Mouse (Mus musculus) kidney, embryonic 16.5 days (tissue): ENCODE data around the gene Gm17402. TPM values are rescaled to one million over a fixed set of nuclear protein-coding genes. Genes with fewer than 3 reads are reported as not detected.
A peak's percentile ranks its signal among the peaks of the same experiment; 100 is the strongest.

Experiments
- ATAC-seq: fragments of 200-750 bp; cut with Nextera tagmentation; 2 replicates; pipeline ENCODE4 v1.8.0; 2017; ENCODE audit warnings: moderate TSS enrichment; ENCODE audit not compliant: low FRiP score, low TSS enrichment
- H3K27ac ChIP-seq: fragments of 300-500 bp; sonication (generic); 2 replicates; pipeline ENCODE4 v1.5.1; 2014; ENCODE audit warnings: low read length
- H3K27me3 ChIP-seq: fragments of 300-500 bp; sonication (generic); 2 replicates; pipeline ENCODE4 v1.6.1; 2014; ENCODE audit warnings: low read length, control low read depth, mixed read lengths; ENCODE audit not compliant: insufficient read depth
- H3K36me3 ChIP-seq: fragments of 300-500 bp; sonication (generic); 2 replicates; pipeline ENCODE4 v1.6.1; 2014; ENCODE audit warnings: low read length, control low read depth, mixed read lengths; ENCODE audit not compliant: insufficient read depth
- H3K4me1 ChIP-seq: fragments of 300-500 bp; sonication (generic); 2 replicates; pipeline ENCODE4 v1.6.1; 2014; ENCODE audit warnings: low read length, control low read depth, mixed read lengths; ENCODE audit not compliant: insufficient read depth
- H3K4me2 ChIP-seq: fragments of 300-500 bp; sonication (generic); replicated peaks from 2 replicates; pipeline ENCODE4 v1.6.1; 2014; ENCODE audit warnings: low read depth, low read length
- H3K4me3 ChIP-seq: fragments of 300-500 bp; sonication (generic); 2 replicates; pipeline ENCODE4 v1.5.1; 2014; ENCODE audit warnings: mild to moderate bottlenecking, low read length
- H3K9ac ChIP-seq: fragments of 300-500 bp; sonication (generic); replicated peaks from 2 replicates; pipeline ENCODE4 v1.6.1; 2014; ENCODE audit warnings: low read length
- H3K9me3 ChIP-seq: fragments of 300-500 bp; sonication (generic); 2 replicates; pipeline ENCODE4 v1.6.1; 2016; ENCODE audit warnings: low read length, control low read depth
- WGBS: fragments of 180-500 bp; shearing (Covaris S2); extraction: QIAGEN DNeasy Blood & Tissue Kit; methylation state at CpG from one replicate; pipeline ENCODE4 v1.1.7; 2014; 5-methylcytosine and 5-hydroxymethylcytosine counted together
- polyA plus RNA-seq: library from polyadenylated mRNA; unstranded; fragments of >200 nt; fragmentation: Nextera tagmentation; extraction: Ambion mirVana; gene quantifications from 2 replicates; pipeline ENCODE4 v1.2.1, GENCODE M21; 2015

Gm17402 gene
- polyA plus RNA-seq: not detected in 2 replicates

- Histone ChIP-seq H3K9ac (peak within 1 kb of the TSS; percentile 54; the same call in 1 of the 2 replicates), H3K4me3 (peak within 1 kb of the TSS; percentile 51), H3K27me3 (peaks cover 13% of the 10 kb centered on the region), H3K9me3 (no peaks in the 10 kb centered on the region), H3K36me3 (no peaks in the 10 kb centered on the region), H3K27ac (no peak within 1 kb of the TSS), H3K4me2 (peak within 1 kb of the TSS; percentile 78), H3K4me1 (no peaks in the 10 kb centered on the region)
- WGBS: 41% methylated on average over 3 of the region's 3 CpGs
- no peak for ATAC-seq
Observed at GRCm38 (mm10) chr3:67375063-67375462, at the start of gene Gm17402. Gene Gm17402, minus strand, starts transcription at chr3:67375163.

GRCm38 (mm10) chr3:67378215-67378614 lies 3.3 kb upstream of the Gm17402 start:
- Histone ChIP-seq H3K9me3 (no peaks in the 10 kb centered on the region), H3K9ac (no peak overlapping the region), H3K4me1 (no peaks in the 10 kb centered on the region), H3K4me3 (no peak overlapping the region), H3K4me2 (no peak overlapping the region), H3K36me3 (no peaks in the 10 kb centered on the region), H3K27me3 (no peaks in the 10 kb centered on the region; the same call in 1 of the 2 replicates), H3K27ac (no peak overlapping the region)
- no peak for ATAC-seq

GRCm38 (mm10) chr3:67374360-67374778 lies 594 bp downstream of the Gm17402 start:
- Histone ChIP-seq H3K4me3 (peak overlapping the region; percentile 51), H3K4me2 (peak overlapping the region; percentile 78), H3K9ac (peak overlapping the region; percentile 54; the same call in 1 of the 2 replicates), H3K36me3 (no peaks in the 10 kb centered on the region), H3K27ac (no peak overlapping the region), H3K9me3 (no peaks in the 10 kb centered on the region), H3K4me1 (no peaks in the 10 kb centered on the region), H3K27me3 (peaks cover 13% of the 10 kb centered on the region)
- WGBS: 33% methylated on average over 7 of the region's 7 CpGs
- ATAC-seq: peak; percentile 55

- peak; percentile 98 for ATAC-seq
- under 1% methylated on average over 35 of the region's 35 CpGs for WGBS
Observed at GRCm38 (mm10) chr3:67373872-67374271, 1.1 kb downstream of the Gm17402 start, which contains the start of gene Mlf1. Gene Mlf1, plus strand, starts transcription at chr3:67374097.

GRCm38 (mm10) chr3:67372781-67373180 lies 2.2 kb downstream of the Gm17402 start:
- H3K9me3 ChIP-seq: no peaks in the 10 kb centered on the region
- ATAC-seq: no peak
- WGBS: 48% methylated on average over 5 of the region's 5 CpGs
- no peak overlapping the region for H3K9ac ChIP-seq
- no peak overlapping the region for H3K4me2 ChIP-seq
- H3K4me3 ChIP-seq: no peak overlapping the region
- H3K36me3 ChIP-seq: no peaks in the 10 kb centered on the region
- no peak overlapping the region for H3K27ac ChIP-seq
- H3K4me1 ChIP-seq: no peaks in the 10 kb centered on the region
- peaks cover 13% of the 10 kb centered on the region for H3K27me3 ChIP-seq

More at GRCm38 (mm10) chr3:67373872-67374271, 1.1 kb downstream of the Gm17402 start, which contains the start of gene Mlf1:
- H3K4me2 ChIP-seq: peak within 1 kb of the TSS; percentile 78
- peaks cover 13% of the 10 kb centered on the region for H3K27me3 ChIP-seq
- H3K36me3 ChIP-seq: no peaks in the 10 kb centered on the region
- H3K9me3 ChIP-seq: no peaks in the 10 kb centered on the region
- H3K4me3 ChIP-seq: peak within 1 kb of the TSS; percentile 51
- H3K27ac ChIP-seq: no peak within 1 kb of the TSS
- no peaks in the 10 kb centered on the region for H3K4me1 ChIP-seq
- peak within 1 kb of the TSS; percentile 54; the same call in 1 of the 2 replicates for H3K9ac ChIP-seq

GRCm38 (mm10) chr3:67372194-67372593 lies 2.8 kb downstream of the Gm17402 start:
- 72% methylated on average over 4 of the region's 4 CpGs for WGBS
- Histone ChIP-seq H3K9me3 (no peaks in the 10 kb centered on the region), H3K36me3 (no peaks in the 10 kb centered on the region), H3K27ac (no peak overlapping the region), H3K4me1 (no peaks in the 10 kb centered on the region), H3K9ac (no peak overlapping the region), H3K4me2 (no peak overlapping the region), H3K27me3 (peaks cover 13% of the 10 kb centered on the region), H3K4me3 (no peak overlapping the region)
- no peak for ATAC-seq

GRCm38 (mm10) chr3:67369407-67370079 lies 5.4 kb downstream of the Gm17402 start:
- H3K4me2 ChIP-seq: no peak overlapping the region
- no peaks in the 10 kb centered on the region for H3K36me3 ChIP-seq
- 76% methylated on average over 5 of the region's 5 CpGs for WGBS
- no peak for ATAC-seq
- H3K4me1 ChIP-seq: no peaks in the 10 kb centered on the region
- no peak overlapping the region for H3K9ac ChIP-seq
- H3K27me3 ChIP-seq: peaks cover 13% of the 10 kb centered on the region
- H3K9me3 ChIP-seq: no peaks in the 10 kb centered on the region
- H3K4me3 ChIP-seq: no peak overlapping the region
- no peak overlapping the region for H3K27ac ChIP-seq

- H3K27me3 ChIP-seq: peaks cover 8% of the 10 kb centered on the region
- no peak overlapping the region for H3K27ac ChIP-seq
- ATAC-seq: no peak
Observed at GRCm38 (mm10) chr3:67367481-67367880, 7.5 kb downstream of the Gm17402 start.

GRCm38 (mm10) chr3:67366087-67366892 lies 8.7 kb downstream of the Gm17402 start:
- ATAC-seq: no peak
- 74% methylated on average over 4 of the region's 4 CpGs for WGBS
- Histone ChIP-seq H3K27me3 (peaks cover 4% of the 10 kb centered on the region; the same call in 1 of the 2 replicates), H3K4me2 (no peak overlapping the region), H3K4me3 (no peak overlapping the region), H3K4me1 (no peaks in the 10 kb centered on the region), H3K27ac (no peak overlapping the region), H3K36me3 (no peaks in the 10 kb centered on the region), H3K9me3 (no peaks in the 10 kb centered on the region), H3K9ac (no peak overlapping the region)

More at GRCm38 (mm10) chr3:67367481-67367880, 7.5 kb downstream of the Gm17402 start:
- Histone ChIP-seq H3K4me2 (no peak overlapping the region), H3K36me3 (no peaks in the 10 kb centered on the region), H3K4me3 (no peak overlapping the region), H3K4me1 (no peaks in the 10 kb centered on the region), H3K9me3 (no peaks in the 10 kb centered on the region), H3K9ac (no peak overlapping the region)
- WGBS: 55% methylated on average over 6 of the region's 6 CpGs
